Mouse (Mus musculus): ENCODE results near the gene Catsperg1.
"Not testable (repeated sequence)": the region's sequence is repeated elsewhere in the genome, so short reads cannot be mapped to it uniquely, and the experiment has no call there.

The Catsperg1 gene

GRCm38 (mm10) chr7:29213675-29214082, at the start of gene Catsperg1:
Catsperg1 (minus strand) TSS chr7:29214035.
- in situ Hi-C loops (cut with MboI, MseI), result loop anchor here (5.0 kb wide), 1 partner anchor 36 kb away; no protein-coding TSS in a partner anchor

GRCm38 (mm10) chr7:29262151-29262550, 48.3 kb upstream of the Catsperg1 start:
- in situ Hi-C loops (cut with MboI, MseI), result no loop called here

- in situ Hi-C loops (cut with MboI, MseI), result no loop called here
These were observed 46.2 kb upstream of the Catsperg1 start for GRCm38 (mm10) chr7:29259781-29260730.

DNA sequence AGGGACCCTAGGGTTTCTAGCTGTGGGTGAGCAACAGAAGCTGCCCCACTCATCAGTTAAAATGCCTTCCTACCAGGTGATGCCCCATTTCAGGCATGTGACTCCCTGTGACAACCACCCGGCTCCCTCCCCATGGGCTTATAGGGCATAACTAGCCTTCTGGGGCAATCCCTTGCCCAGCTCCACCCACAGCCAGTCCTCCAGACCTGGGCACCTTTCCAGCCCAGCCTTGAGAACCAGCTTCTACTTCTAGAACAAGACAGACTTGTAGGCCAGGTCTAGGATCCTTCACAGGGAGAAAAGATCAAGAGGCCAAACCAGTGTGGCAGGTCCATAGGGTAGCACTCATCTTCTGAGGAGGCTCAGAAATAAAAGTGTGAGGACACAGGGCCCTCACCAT, 43.5 kb upstream of the Catsperg1 start:
- in situ Hi-C loops (cut with MboI, MseI), result no loop called here

- in situ Hi-C loops (cut with MboI, MseI), result no loop called here
These were observed 42.0 kb upstream of the Catsperg1 start for GRCm38 (mm10) chr7:29255875-29256274.

GRCm38 (mm10) chr7:29253842-29254241, 40.0 kb upstream of the Catsperg1 start:
- in situ Hi-C loops (cut with MboI, MseI), result no loop called here

GRCm38 (mm10) chr7:29251166-29251565, 37.3 kb upstream of the Catsperg1 start:
- in situ Hi-C loops (cut with MboI, MseI), result no loop called here

DNA sequence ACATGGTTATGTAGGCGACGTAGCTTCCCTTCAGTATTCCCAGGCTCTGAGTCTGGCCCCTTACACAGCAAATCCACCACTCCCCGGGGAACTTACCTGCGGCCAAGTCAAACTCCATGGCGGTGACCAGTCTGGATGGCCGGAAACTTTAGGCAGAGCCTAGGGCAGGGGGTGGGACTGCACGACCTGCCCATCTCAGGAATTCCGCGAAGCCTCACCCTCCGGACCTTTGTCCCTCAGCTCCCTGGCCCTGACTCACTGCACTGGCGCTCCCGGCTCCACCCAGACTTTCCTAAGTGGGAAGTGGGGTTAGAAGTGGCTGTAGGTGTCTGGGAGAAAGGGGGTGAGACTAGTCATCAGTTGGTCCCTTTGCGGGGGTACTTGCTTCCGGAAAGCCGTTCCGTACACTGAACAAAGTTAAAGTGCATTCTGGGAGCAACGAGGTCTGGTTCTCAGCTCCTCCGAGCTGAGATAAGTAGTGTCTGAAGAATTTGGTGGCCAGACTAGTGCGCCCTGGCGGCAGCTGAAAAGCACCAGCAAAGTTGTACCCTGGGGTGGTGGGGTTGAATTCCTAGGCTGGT, 34.5 kb upstream of the Catsperg1 start, which contains the start of gene 2200002D01Rik:
TSS of gene 2200002D01Rik (minus strand) at position 206 of the 581 bp plus-strand sequence.
- in situ Hi-C loops (cut with MboI, MseI), result no loop called here

GRCm38 (mm10) chr7:29247706-29248105, 33.9 kb upstream of the Catsperg1 start:
- in situ Hi-C loops (cut with MboI, MseI), result no loop called here

- in situ Hi-C loops (cut with MboI, MseI), result no loop called here
These were observed 33.5 kb upstream of the Catsperg1 start for GRCm38 (mm10) chr7:29247314-29247700.

- in situ Hi-C loops (cut with MboI, MseI), result no loop called here
These were observed 32.9 kb upstream of the Catsperg1 start for GRCm38 (mm10) chr7:29246619-29247313.

DNA sequence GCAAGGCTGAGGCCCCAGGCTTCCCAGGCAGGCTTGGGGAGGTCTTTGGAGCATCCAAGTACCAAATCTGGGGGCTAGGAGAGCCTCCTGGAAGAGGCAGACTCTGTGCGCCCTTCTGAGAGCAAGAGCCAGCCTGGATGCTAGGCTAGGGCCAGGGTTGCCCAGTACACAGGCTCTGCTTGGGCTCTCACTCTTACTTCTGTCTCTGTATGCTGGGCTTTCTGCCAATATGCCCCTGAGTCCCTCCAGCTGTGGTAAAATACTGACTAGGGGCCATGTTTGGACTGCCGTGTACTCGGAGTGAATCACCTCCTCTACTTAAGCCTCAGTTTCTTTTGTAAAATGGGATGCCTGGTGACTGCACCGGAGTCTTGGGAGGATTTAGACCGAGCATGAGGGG, 32.2 kb upstream of the Catsperg1 start:
- in situ Hi-C loops (cut with MboI, MseI), result no loop called here

GRCm38 (mm10) chr7:29244732-29245416, 31.0 kb upstream of the Catsperg1 start:
- in situ Hi-C loops (cut with MboI, MseI), result no loop called here

DNA sequence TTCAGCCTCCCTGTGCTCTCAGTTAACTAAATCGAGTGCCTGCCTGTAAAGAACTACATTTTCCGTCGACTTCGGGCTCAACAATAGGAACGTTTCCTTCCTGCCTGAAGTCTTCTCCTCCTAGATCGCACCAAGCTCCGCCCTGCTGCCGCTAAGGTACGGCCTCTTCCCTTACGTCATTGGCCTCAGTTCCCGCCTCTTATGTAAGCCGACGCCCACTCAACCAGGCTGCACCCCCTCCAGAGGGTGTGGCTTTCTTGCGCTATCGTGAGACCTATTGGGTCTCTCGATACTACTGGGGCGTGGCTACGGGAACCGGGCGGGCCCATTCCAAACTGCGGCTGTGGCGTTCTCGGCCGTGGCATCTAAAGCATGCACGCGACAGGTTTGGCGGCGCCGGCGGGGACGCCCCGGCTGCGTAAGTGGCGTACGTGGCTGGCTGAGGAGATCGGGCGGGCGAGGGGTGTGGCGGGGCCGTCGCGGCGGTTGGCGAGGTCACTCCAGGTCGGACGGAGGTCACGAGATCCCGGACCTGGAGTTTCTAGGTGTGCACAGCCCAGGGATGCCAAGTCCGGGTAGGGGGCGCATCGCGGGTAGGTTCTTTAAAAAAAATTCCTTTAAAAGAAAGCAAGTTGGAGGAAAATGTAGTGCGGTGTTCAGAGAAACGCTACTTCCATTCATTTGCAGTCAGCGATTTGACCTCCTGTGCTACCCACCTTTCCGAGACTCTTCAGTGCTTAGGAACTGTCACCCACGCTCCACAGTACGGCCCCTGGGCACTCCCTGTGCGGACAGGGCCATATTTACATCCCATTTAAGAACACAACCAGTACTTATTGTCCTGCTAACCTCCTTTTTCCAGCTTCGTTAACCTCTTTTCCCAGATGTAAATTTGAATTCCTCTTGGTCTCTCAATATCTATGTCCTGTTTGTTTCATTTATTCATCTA, 24.5 kb upstream of the Catsperg1 start, which contains the start of gene Yif1b:
TSS of gene Yif1b (plus strand) at position 311 of the 949 bp plus-strand sequence.
- in situ Hi-C loops (cut with MboI, MseI), result no loop called here

DNA sequence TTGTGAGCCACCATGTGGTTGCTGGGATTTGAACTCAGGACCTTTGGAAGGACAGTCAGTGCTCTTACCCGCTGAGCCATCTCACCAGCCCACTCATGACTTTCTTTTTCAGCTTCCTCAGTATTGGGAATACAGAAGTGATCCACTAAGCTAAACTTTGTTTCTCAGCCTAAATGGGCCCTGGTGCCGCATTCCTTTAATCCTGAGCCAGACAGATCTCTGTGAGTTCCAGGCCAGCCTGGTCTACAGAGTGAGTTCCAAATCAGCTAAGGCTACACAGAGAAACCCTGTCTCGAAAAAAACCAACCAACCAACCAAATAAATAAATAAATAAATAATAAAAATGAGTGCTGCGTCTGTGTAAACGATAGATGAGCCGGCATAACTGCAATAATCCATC, 23.8 kb upstream of the Catsperg1 start:
- in situ Hi-C loops (cut with MboI, MseI), result not testable (repeated sequence)

- in situ Hi-C loops (cut with MboI, MseI), result no loop called here
These were observed 22.8 kb upstream of the Catsperg1 start for GRCm38 (mm10) chr7:29236593-29236992.

DNA sequence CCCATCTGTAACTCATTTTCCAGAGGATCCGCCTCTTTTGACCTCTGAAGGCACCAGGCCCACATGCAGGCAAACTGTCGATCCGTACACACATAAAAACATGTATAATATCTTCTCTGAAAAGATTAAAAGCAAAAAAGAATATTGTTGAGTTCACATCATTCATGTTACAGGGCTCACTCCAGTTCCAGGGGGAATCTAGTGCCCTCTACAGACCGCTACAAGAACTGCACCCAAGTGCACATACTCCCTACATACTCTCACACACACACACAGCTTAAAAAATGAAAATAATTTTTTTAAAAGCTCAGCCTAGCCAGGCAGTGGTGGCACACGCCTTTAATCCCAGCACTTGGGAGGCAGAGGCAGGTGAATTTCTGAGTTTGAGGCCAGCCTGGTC, 20.8 kb upstream of the Catsperg1 start:
- in situ Hi-C loops (cut with MboI, MseI), result no loop called here

DNA sequence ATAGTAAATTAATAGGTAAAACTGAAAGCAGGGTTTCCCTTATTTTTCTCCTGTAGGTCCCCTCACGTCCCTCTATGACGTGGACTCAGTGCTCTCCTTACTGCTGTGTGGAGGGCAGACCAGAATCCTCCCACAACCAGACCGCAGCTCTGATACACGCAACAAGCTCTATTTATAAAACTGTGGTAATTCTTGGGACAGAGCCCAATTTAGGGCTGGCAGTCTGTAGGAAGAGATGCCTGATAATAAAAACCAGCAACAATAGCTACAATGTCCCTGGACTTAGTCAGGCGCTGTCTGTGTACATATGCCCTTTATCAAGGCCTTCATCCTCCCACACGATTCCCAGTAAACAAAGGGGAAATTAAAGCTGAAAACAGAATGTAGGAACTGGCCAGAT, 19.9 kb upstream of the Catsperg1 start:
- in situ Hi-C loops (cut with MboI, MseI), result no loop called here

GRCm38 (mm10) chr7:29232247-29233013, 18.6 kb upstream of the Catsperg1 start, which contains the start of gene Kcnk6:
Kcnk6 (minus strand) TSS chr7:29232515.
- in situ Hi-C loops (cut with MboI, MseI), result no loop called here

Data from T-helper 1 cell (primary cell).